Mouse (Mus musculus) gastrocnemius, adult 18-20 months (tissue): Measurements from ENCODE around the gene Sik2. TPM values are rescaled to one million over a fixed set of nuclear protein-coding genes. Genes with fewer than 3 reads are reported as not detected.

Source experiments
- DNase-seq: peaks from one replicate; pipeline ENCODE4 v3.0.0; 2021; ENCODE audit warnings: low spot score
- total RNA-seq, 2 experiments: library from RNA; stranded (reverse); gene quantifications; 2 replicates each; pipeline ENCODE4 v1.2.3; 2021

The Sik2 gene
- total RNA-seq, 2 experiments from 2014 or later = 20.8 to 27.2 TPM

GRCm38 (mm10) chr9:50920933-50921895 lies 87.7 kb downstream of the Sik2 start:
- no peak for DNase-seq

GRCm38 (mm10) chr9:50919554-50919953 lies 89.3 kb downstream of the Sik2 start:
- no peak for DNase-seq

GRCm38 (mm10) chr9:50918131-50918530 lies 90.7 kb downstream of the Sik2 start:
- DNase-seq = no peak

GRCm38 (mm10) chr9:50911861-50912515 lies 96.9 kb downstream of the Sik2 start:
- DNase-seq = no peak

- DNase-seq = no peak
Observed at GRCm38 (mm10) chr9:50905321-50905720, 103.6 kb downstream of the Sik2 start.

GRCm38 (mm10) chr9:50904196-50904847 lies 104.6 kb downstream of the Sik2 start:
- DNase-seq = no peak

GRCm38 (mm10) chr9:50900026-50900920 lies 108.6 kb downstream of the Sik2 start:
- no peak for DNase-seq

GRCm38 (mm10) chr9:50893665-50894064 lies 115.2 kb downstream of the Sik2 start:
- peak; percentile 93 for DNase-seq

- peak; percentile 40 for DNase-seq
Observed at GRCm38 (mm10) chr9:50890494-50891090, 118.3 kb downstream of the Sik2 start.

- DNase-seq = peak; percentile 52
Observed at GRCm38 (mm10) chr9:50889964-50890363, 118.9 kb downstream of the Sik2 start.

GRCm38 (mm10) chr9:50889211-50889610 lies 119.7 kb downstream of the Sik2 start:
- peak; percentile 64 for DNase-seq

GRCm38 (mm10) chr9:50887351-50887750 lies 121.5 kb downstream of the Sik2 start:
- DNase-seq = peak; percentile 76

GRCm38 (mm10) chr9:50886870-50887269 lies 122.0 kb downstream of the Sik2 start:
- DNase-seq = no peak

- peak; percentile 69 for DNase-seq
Observed at GRCm38 (mm10) chr9:50885600-50885987, 123.3 kb downstream of the Sik2 start.

- DNase-seq = peak; percentile 88
Observed at GRCm38 (mm10) chr9:50884741-50885599, 123.9 kb downstream of the Sik2 start.

- peak; percentile 36 for DNase-seq
Observed at GRCm38 (mm10) chr9:50884093-50884492, 124.8 kb downstream of the Sik2 start.

- no peak for DNase-seq
Observed at GRCm38 (mm10) chr9:50882183-50882582, 126.7 kb downstream of the Sik2 start.

GRCm38 (mm10) chr9:50877431-50877830 lies 131.4 kb downstream of the Sik2 start:
- DNase-seq = no peak

- DNase-seq = no peak
Observed at GRCm38 (mm10) chr9:50876287-50876686, 132.6 kb downstream of the Sik2 start.

GRCm38 (mm10) chr9:50875470-50875869 lies 133.4 kb downstream of the Sik2 start:
- DNase-seq = no peak
